Mouse (Mus musculus) adrenal gland (tissue): Measurements from ENCODE around the gene Draxin.

Experiments
- intact Hi-C: fragments of 180-260 bp; cut with DNase I; formaldehyde crosslinking; loops from one replicate; pipeline ENCODE4 v1.15.1; 2025
- long read RNA-seq, 2 experiments: library from polyadenylated mRNA; unstranded; transcript quantifications; one replicate each; pipeline ENCODE4 v2.0.0; 2020; ENCODE audit warnings: borderline replicate concordance in 1 of 2; ENCODE audit not compliant: insufficient replicate concordance in 1 of 2

Gene Draxin
- long read RNA-seq, experiment 1 = 0 reads
- long read RNA-seq, experiment 2 = 0 reads

DNA sequence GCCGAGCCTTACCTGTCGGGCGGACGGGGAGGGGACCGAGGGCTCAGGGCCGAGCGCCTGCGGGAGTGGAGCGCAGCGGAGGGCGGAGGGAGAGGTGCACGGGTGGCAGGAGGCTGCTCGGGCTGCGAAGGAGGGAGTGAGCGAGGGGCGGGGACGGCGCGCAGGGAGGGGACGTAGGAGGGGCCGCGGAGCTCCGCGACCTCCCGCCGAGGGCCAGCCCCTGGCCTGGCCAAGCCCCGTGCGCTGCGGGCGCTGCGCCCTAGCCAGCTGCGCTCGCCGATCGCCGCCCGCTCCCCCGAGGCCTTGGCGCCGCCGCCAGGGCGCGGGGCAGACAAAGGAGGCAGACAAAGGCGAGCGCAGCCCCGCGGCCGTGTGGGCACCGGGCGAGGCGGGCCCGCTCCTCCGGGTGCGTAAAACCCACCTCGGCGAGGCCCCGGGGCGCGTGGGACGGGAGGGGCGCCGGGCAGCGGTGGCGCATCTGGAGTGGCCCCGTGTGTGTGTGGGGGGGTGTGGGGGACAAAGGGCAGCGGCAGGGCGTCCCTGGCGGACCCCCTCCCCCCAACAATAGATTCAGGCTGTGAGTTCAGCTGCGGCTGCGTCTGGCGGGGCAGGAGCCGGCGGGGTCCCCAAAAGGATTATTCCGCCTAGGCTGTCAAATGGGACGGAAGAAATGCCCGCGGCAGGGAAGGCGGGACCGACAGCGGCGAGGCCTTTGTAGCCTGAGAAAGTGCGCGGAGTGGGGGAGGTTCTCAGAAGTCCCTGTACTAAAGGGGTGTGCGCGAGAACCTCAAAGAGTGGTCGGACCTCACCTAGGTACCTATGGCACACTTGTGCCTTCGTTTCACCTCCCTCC, at the start of gene Draxin:
Draxin (minus strand) TSS at position 138 of the 853 bp plus-strand sequence.
- intact Hi-C loops = no loop called here

DNA sequence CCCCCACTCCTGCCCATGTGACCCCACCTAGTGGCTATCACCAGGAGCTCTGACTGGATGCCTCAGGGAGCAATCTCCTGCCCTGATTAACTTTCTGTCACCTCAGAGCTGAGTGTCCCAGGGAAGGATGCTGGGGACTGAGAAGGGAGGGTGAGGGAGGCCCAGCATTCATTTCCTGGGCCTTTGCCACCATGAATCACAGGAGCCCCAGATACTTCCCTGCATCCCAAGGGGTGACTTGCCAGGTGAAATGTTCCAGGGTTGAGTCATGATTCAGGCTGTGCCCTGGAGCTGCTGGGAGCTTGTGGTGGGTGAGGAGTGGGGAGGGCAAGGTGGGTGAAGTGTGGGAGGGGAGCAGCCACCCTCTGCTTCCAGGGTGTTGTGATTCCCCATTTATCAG, 47.2 kb upstream of the Draxin start:
- intact Hi-C loops = loop anchor here (5.0 kb wide), 1 partner anchor 110 kb away; the partner anchor contains the start of gene Disp3

DNA sequence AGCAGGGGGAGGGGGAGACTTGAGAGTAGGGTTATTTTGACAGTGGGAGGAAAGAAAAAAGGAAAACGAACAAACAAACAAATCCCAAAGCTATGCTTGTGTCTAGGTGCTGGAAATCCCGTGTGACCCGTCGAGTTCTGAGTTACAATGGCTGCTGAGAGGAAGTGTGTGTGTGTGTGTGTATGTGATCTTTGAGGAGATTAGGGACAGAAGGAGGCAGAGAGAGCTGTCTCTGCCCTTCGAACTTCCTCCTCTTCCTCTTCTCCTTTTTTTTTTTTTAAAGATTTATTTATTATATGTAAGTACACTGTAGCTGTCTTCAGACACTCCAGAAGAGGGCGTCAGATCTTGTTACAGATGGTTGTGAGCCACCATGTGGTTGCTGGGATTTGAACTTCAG, 46.1 kb upstream of the Draxin start:
- intact Hi-C loops = loop anchor here (5.0 kb wide), 1 partner anchor 111 kb away; the partner anchor contains the start of gene Disp3

DNA sequence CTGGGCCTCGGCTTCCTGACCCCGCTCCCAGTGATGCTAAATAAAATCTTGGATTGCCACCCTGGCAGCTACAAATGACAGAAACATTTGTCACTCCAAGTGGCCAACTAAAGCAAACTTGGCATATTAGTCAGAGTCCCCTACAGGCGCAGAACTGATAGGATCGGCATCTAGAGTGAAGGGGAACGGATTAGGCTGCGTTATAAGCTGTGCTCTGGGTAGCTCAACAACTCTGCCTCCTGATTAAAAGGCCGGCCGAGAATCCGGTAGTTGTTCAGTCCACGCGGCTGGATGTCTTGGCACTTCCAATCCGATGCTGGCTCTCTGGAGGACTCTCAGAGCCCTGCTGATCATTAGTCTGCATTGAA, 44.0 kb upstream of the Draxin start:
- intact Hi-C loops = loop anchor here (5.0 kb wide), 1 partner anchor 163 kb away; no protein-coding TSS in a partner anchor

DNA sequence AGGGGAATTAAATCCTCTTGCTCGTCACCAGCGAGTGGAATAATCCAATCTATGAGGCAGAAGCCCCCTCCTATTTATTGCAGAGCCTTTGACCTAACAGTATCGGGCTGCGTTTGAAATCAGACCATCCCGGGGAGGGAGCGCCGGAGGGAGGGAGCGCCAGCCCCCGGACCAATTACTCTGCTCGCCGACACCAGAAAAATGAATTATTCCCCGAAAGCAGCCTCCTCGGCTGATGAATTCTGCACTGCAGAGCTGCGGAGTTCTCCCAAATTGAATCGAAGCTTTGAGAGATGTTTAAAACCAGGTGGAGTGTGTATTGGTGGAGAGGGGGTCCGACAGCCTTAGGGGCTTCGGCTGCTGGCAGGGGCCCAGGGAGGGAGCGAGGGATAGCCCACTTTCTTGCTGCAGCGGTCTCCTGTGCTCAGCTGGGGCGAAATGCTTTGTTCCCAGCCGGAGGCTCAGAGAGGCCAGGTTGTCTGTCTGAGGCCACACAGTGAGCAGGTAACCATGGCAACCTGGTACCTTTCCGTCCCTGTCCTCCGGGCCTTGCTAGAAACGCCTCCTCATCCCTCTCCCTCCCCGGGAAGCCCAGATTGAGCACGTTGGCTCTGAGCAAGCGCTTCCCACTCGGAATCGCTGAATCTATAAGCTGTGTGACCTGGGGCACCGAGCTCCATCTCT, 43.5 kb upstream of the Draxin start:
- intact Hi-C loops = loop anchor here (5.0 kb wide), 1 partner anchor 163 kb away; no protein-coding TSS in a partner anchor

GRCm38 (mm10) chr4:148171261-148171660, 40.8 kb upstream of the Draxin start:
- intact Hi-C loops = loop anchor here (2.0 to 5.0 kb wide), 2 partner anchors 166 to 264 kb away; no protein-coding TSS in a partner anchor

GRCm38 (mm10) chr4:148170842-148171241, 40.3 kb upstream of the Draxin start:
- intact Hi-C loops = loop anchor here (2.0 to 5.0 kb wide), 2 partner anchors 166 to 264 kb away; no protein-coding TSS in a partner anchor

DNA sequence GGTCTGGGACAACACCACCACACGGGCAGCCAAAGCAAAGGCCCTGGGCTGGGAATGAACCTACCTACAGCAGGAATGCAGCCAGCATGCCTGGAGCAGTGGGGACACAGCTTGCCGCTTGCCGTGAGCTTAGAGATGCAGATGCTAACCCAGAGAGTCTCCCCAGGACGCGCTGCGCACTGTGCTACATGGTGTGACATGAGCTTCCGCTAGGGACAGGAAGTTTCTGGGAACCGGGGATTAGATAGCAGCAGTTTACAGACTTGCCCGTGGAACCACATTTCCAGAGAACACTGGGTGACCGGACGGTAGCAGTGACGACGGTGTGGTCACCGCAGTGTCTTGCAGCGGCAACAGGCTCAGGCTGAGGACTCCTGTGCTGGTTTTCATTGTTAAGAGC, 39.1 kb upstream of the Draxin start:
- intact Hi-C loops = loop anchor here (2.0 kb wide), 1 partner anchor 219 kb away; no protein-coding TSS in a partner anchor

DNA sequence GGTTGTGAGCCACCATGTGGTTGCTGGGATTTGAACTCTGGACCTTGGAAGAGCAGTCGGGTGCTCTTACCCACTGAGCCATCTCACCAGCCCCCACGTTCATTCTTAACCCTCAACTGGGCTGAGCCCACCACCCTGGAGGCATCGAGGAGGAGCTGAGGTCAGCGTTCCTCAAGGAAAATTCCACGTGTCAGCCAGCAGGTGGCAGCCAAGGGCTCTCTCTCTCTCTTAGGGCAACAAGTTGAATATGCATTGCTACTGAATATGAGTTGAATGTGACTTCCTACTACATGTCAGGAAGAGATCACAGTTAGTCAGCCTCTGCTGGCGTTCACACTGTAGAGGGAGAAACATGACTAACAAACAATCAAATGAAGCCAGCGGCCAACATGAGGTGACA, 37.8 kb upstream of the Draxin start:
- intact Hi-C loops = loop anchor here (2.0 kb wide), 1 partner anchor 221 kb away; no protein-coding TSS in a partner anchor

DNA sequence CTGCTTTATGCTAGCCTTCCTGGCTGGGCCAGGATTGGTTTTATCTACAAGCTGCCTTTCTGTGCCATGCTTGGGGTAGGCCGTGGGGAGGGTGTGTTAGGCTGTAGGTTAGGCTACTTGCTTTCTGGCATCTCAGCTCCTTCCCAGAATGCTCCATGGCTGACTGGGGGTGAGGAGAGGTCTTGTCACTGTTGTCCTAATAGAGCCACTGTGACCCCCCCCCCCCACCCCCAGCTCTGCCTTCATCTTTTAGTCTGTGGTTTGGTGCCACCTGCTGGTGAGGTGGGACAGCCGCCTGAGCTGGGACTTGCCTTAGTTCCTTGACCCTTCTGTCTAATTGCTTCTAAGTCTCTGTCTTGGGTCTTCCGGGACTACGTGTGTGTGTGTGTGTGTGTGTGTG, 36.5 kb upstream of the Draxin start:
- intact Hi-C loops = no loop called here

- intact Hi-C loops = no loop called here
Observed at GRCm38 (mm10) chr4:148166431-148166830, 35.9 kb upstream of the Draxin start.

GRCm38 (mm10) chr4:148165551-148165950, 35.1 kb upstream of the Draxin start:
- intact Hi-C loops = loop anchor here (1.0 kb wide), 1 partner anchor 51 kb away; no protein-coding TSS in a partner anchor

- intact Hi-C loops = no loop called here
Observed at GRCm38 (mm10) chr4:148164461-148164860, 34.0 kb upstream of the Draxin start.

DNA sequence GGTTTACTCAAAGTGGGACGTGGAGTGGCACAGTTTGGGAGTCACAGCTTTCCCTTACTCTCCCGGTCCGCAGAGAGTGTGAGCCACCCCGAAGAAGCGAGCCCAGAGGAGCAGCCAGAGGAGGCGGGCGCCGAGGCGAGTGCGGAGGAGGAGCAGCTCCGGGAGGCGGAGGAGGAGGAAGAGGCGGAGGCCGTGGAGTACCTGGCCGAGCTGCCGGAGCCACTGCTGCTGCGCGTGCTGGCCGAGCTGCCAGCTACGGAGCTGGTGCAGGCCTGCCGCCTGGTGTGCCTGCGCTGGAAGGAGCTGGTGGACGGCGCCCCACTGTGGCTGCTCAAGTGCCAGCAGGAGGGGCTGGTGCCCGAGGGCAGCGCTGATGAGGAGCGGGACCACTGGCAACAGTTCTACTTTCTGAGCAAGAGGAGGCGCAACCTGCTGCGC, 33.5 kb upstream of the Draxin start:
- intact Hi-C loops = no loop called here

DNA sequence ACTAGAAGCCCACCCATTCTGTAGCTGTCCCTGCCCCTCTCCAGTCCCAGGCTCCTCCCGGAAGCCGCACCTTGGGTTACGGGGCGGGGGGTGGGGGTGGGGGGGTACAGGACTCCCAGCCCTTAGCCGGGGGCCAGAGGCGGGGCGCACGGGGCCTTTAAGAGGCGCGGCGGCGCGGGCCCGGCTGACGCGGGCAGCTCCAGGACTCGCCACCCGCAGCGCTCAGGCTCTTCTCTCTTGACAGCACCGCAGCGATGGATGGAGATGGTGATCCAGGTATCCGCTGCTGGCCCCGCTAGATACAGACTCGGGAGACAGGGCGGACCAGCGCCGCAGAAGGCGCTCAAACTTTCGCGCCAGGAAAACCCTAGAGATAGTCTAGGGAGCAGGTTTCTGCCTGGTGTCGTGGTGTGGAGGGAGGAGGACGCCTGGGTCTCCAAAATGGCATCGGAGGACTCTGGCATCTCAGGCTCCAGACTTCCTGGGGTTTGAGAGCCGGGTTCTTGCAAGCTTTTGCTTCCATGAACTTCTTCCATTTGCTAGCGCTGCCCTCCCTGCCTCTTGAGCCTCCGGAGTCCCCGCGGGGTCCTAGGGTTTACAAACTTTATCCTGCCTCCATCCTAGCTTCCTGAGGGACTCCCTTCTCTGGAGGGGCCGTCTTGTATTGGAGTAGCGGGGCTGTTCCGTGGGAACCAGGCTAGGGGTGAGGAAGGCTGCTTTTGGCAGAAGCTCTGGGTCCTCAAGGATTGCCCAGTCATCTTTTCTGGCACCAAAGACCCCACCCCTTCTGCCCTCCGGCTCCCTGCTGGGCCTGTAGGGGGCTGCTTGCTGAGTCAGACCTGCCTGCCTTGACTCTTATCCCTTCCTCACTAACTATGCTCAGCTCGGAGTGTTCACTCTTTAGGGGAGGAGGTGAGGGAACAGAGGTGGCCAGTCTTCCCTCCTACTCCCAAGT, 30.2 kb upstream of the Draxin start, which contains the start of the genes Fbxo44 and Fbxo2:
Fbxo44 (minus strand) TSS at position 47 of the 955 bp plus-strand sequence.
Fbxo2 (plus strand) TSS at position 186 of the 955 bp plus-strand sequence.
- intact Hi-C loops = no loop called here

DNA sequence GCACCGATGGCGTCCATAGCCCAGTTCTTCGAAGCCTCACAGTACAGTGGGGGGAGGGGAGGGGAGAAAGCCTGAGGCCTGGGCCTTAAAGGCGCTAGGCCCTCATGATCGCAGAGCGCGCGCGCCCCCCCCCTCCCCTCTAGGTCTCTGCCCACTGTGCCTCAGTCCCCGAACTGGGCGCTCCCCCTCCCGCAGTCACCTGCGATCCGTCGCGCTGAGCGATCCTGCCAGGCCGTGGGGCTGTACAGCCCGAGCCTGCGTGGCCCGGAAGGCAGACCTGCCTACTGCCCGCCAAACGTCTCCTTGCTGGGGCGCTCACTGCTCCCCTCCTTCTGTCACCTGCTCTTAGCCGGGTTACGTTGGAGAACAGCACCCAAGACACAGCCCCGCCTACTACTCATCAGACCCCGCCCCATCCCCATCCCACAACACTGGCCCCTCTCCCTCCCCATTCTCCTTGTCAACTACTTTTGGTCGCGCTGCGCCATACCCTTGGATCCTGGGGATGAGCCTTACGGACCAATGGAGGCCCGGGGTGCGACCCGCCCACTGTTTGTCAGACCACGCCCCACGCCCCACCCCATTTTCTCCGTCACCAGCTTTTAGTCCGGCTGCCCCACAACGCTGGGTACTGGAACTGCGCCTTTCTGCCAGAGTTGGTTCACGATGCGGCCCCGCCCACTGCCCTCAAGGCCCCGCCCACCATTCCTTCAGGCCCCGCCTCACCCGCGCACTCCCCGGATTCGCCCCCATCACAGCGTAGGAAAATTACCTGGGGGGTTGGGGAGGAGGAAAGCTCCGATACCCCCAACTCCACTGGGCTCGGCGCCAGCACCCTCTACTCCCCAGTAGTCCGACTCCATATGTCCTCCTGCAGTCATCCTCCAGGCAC, 29.3 kb upstream of the Draxin start:
- intact Hi-C loops = no loop called here

DNA sequence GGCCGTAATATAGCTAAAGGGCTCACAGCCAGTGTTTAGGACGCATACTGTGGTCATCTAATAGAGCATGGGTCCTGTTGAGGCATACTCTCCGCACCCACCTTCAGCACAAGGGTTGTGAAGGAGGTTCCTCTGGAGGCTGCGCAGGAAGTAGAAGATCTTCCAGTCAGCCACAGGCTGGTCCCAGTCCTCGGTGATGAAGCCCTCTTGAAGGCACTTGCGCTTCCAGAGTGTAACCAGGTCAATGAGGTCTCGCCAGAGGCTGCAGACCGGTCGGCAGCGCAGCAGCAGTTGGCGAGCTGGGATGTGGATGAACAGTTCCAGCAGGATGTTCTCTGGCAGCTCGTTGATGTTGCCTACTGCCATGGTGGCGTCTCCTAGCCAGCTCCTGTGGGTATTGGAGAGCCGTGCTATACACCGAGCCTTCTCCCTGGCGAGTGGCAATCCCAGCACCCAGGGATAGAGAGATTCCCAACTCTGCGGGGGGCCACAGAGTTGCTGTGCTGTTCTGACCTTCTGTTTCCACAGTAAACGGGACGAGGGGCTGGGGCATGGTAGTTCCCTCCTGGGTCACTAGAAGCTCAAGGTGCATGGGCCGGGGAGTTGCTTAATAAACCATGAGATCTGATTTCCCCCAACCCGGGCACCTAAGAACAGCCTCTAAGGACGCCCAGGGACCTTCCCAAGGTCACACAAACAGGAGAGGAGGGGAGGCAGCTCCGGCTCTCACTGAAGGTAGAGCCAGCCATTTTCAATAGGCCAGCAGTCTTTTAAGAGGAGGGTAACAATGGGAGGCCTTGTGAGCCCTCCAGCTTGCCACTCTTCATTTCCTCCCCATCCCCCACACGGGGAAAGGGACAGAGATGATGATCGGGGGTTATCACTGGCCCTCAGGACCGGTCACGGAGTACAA, 28.2 kb upstream of the Draxin start:
- intact Hi-C loops = no loop called here

- intact Hi-C loops = no loop called here
Observed at GRCm38 (mm10) chr4:148154982-148155381, 24.5 kb upstream of the Draxin start.
